Mouse (Mus musculus) megakaryocyte, adult 5-6 weeks (primary cell): Measurements from ENCODE around the gene Mest. TPM values are rescaled to one million over a fixed set of nuclear protein-coding genes. Genes with fewer than 3 reads are reported as not detected.

Source experiments
- ATAC-seq: 2 replicates; pipeline ENCODE4 v1.8.0; 2016; ENCODE audit warnings: mild to moderate bottlenecking, inconsistent platforms; ENCODE audit not compliant: poor library complexity, severe bottlenecking
- total RNA-seq, 2 experiments: library from RNA; stranded (forward) in 1 of 2; stranded (reverse) in 1 of 2; fragments of 153-499, 151-499 nt in 1 of 2; fragments of 221-1000, 200-1000 nt in 1 of 2; gene quantifications; 2 replicates each; pipeline versions ENCODE4 v1.2.3 to v1.2.4; 2015 to 2017

Mest gene
- total RNA-seq, 2 experiments from 2014 or later, result 0.07 TPM; not detected in 1

DNA sequence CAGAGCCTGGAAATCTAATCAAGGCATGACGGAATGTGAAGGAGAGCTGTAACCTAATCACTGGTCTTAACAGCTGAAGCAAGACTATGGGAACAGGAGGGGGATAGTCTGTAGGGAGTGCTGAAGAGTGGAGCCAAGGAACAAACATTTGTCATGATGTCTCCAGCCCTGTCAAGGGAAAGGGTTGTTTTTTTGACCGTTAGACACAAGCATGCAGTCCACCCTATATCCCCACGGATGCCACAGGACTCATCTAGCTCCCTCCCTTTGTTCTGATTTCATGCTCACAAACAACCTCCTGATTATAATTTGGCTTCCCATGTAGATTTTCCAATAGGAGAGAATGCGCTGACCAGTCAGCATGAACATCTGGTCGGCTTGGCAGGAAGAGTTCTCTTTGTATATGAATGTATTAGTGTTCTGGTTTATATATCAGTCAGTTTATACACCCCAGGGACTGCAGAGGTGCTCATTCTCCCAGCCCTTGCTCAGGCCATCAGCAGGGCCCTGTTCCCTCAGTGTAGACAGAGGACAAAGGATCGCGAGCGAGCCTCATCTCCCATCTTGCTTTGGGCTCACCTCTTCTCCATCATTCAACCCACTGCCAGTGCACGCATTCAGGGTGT, 19.3 kb upstream of the Mest start:
- no peak for ATAC-seq

- no peak for ATAC-seq
These were observed 14.2 kb upstream of the Mest start for GRCm38 (mm10) chr6:30709115-30709514.

GRCm38 (mm10) chr6:30710371-30711364, 12.7 kb upstream of the Mest start:
- ATAC-seq, result no peak

- no peak for ATAC-seq
These were observed 12.0 kb upstream of the Mest start for GRCm38 (mm10) chr6:30711365-30711763.

GRCm38 (mm10) chr6:30712484-30712883, 10.9 kb upstream of the Mest start:
- no peak for ATAC-seq

- no peak for ATAC-seq
These were observed 9.9 kb upstream of the Mest start for GRCm38 (mm10) chr6:30713455-30713854.

GRCm38 (mm10) chr6:30713896-30714295, 9.5 kb upstream of the Mest start:
- no peak for ATAC-seq

DNA sequence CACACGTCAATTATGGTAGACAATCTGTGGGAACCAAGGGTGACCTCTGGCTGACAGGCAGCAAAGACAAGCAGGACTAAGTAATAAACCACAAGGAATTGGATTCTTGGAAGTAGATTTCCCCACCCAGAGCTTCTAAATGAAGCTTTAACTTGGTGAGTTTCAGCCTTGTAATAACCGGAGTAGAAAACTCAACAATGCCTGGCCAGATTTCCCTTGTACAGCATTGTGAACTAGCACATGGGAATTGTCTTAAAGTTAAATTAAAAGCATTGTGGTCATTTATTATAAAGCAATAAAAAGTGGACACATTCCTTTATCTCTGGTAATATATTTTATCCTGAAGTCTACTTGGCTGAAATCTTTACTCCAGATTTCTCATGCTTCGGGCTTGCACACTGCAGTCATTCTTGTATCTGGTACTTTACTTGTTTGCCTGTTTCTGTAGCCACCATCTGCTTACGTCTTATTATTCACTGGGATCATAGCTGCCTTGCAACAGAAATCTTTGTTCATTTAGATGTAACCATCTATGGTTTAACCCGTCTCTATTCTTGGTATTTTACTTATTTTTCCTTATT, 8.4 kb upstream of the Mest start:
- no peak for ATAC-seq

DNA sequence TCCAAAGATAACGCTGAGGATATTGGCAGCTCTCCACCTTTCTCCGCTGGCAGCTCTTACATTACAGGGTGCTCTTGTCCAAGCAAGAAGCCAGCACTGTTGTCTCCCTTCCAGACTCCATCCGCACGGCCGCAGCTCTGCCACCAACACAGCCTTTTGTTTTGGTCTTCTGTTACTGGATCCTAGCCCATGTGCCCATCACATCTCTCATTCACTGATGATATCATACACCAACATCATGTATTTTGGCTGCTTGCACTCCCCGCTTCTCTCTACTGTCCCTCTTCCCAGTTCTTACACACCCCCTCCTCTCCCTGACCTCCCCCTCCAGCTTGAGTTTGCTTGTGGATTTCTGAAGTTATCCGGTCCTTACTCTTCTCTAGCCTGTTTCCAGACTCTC, 6.6 kb upstream of the Mest start:
- no peak for ATAC-seq

GRCm38 (mm10) chr6:30722385-30723164, 772 bp upstream of the Mest start:
- no peak for ATAC-seq

GRCm38 (mm10) chr6:30730301-30730971, 7.1 kb downstream of the Mest start:
- ATAC-seq, result no peak

GRCm38 (mm10) chr6:30732571-30733130, 9.3 kb downstream of the Mest start:
- no peak for ATAC-seq

- no peak for ATAC-seq
These were observed 11.1 kb downstream of the Mest start for GRCm38 (mm10) chr6:30734465-30734864.

DNA sequence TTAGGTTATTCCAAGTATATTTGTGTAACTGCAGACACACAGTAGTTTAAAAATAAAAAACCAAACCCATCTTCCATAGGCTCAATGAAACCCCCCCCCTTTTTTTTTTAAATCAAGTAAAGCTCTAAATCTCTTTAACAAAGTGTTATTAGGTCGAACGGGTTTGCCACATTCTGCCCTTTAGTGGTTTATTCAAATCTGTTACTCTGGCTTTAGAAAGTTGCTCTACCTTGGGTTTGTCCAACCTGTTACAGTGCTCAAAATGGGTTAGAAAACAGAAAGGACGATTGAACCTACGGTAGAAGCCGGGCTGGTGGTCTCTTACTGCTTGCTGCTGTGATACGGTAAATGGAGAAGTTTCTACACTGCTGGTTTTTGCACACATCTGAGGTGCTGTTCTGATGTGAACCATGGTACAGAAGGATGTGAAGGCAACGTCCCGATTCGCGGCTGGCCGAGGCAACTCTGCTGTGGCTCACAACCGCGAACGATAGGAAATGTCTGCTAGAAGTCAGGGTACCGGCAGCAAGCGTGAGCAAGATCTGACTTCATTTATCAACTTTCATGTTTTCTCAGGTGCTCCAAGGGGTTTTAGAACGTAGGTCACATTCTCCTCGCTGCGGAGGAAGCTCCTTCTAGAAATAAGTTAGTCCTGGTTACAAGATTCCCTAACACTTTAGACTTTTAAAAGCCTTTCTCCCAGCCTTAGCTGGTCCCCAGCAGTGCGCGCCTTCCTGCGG, 11.8 kb downstream of the Mest start:
- ATAC-seq, result 0 out of 2 replicates have a peak, but pooled peaks have one; percentile 43

GRCm38 (mm10) chr6:30735728-30736371, 12.5 kb downstream of the Mest start:
- ATAC-seq, result no peak

DNA sequence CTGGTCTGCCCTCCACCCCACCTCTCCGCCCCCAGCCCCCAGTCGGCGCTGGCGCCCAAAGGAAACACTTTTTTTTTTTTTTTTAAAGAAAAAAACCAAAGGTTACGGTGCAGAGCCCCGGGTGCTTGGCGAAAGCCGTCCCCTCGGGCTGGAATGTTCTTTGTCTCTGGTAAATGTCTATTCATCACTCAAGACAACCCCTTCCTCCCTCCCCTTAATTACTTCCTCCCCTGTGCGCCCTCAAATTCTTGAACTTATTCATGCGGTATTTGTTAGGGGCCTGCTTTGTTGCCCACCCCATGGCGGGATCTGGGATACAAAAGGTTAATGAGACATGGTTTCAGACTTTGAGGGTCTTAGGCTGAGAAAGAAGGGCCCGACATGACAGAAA, 13.0 kb downstream of the Mest start:
- no peak for ATAC-seq

DNA sequence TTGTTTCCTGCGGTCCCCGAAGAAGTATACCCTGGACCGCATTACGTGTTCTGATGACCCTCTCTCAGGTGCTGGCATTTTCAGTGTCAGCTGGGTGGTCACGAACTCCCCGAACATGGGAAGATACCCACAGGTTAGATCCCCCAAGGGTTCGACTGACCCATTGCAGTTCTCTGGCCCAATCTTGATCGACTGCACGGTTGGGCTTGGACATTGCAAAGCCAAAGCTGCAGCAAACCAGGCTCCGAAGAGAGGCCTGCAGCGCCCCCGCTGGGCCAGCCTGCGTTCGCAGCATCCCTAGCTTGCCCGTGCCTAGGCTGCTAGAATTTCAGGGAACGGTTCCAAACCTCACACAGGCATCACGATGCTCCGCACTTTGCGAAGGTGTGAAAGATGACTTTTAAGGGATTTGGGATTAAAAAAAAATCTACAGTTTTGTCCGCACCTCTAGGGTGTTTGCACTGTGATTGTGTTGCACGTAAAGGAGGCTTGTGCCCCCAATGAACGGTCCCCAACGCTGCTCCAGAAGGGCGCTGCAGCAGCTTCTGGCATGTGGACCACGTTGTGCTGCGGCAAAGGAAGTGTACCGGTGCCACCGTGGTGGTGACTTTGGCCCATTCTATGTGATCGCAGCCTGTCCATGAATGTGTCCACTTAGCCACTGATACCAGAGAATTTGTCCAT, 13.7 kb downstream of the Mest start:
- no peak for ATAC-seq
